Mouse (Mus musculus) neural tube, embryonic 11.5 days (tissue): ENCODE measurements at regions not wholly inside any gene's neighbourhood (a gene's known extent, or its start where the extent isn't known, plus 50 kb on each side); places are given as distances from the start of the nearest gene placed in this dataset.
A peak's percentile ranks its signal among the peaks of the same experiment; 100 is the strongest.

Experiments
- ATAC-seq: fragments of 200-750 bp; cut with Nextera tagmentation; 2 replicates; pipeline ENCODE4 v1.8.0; 2017; ENCODE audit warnings: moderate number of reproducible peaks, mild to moderate bottlenecking, moderate TSS enrichment, moderate library complexity; ENCODE audit not compliant: insufficient read depth, low FRiP score, low TSS enrichment
- DNase-seq: peaks from one replicate; pipeline ENCODE4 v3.0.0-alpha.2; 2015; ENCODE audit warnings: low spot score
- H3K27ac ChIP-seq: fragments of 300-500 bp; sonication (generic); 2 replicates; pipeline ENCODE4 v1.5.1; 2014; ENCODE audit warnings: low read depth, mild to moderate bottlenecking, low read length
- H3K27me3 ChIP-seq: fragments of 300-500 bp; sonication (generic); 2 replicates; pipeline ENCODE4 v1.6.1; 2014; ENCODE audit warnings: mild to moderate bottlenecking, low read length, mixed read lengths; ENCODE audit not compliant: control insufficient read depth, insufficient read depth
- H3K36me3 ChIP-seq: fragments of 300-500 bp; sonication (generic); 2 replicates; pipeline ENCODE4 v1.6.1; 2014; ENCODE audit warnings: mild to moderate bottlenecking, low read length, moderate library complexity, mixed read lengths; ENCODE audit not compliant: control insufficient read depth, insufficient read depth
- H3K4me1 ChIP-seq: fragments of 300-500 bp; sonication (generic); 2 replicates; pipeline ENCODE4 v1.6.1; 2014; ENCODE audit warnings: low read length, mixed read lengths; ENCODE audit not compliant: control insufficient read depth, insufficient read depth
- H3K4me2 ChIP-seq: fragments of 300-500 bp; sonication (generic); 2 replicates; pipeline ENCODE4 v1.6.1; 2014; ENCODE audit warnings: low read depth, mild to moderate bottlenecking, moderate library complexity
- H3K4me3 ChIP-seq: fragments of 300-500 bp; sonication (generic); 2 replicates; pipeline ENCODE4 v1.5.1; 2014; ENCODE audit warnings: low read depth, low read length
- H3K9ac ChIP-seq: fragments of 300-500 bp; sonication (generic); 2 replicates; pipeline ENCODE4 v1.6.1; 2014; ENCODE audit warnings: mild to moderate bottlenecking, low read length
- H3K9me3 ChIP-seq: fragments of 300-500 bp; sonication (generic); 2 replicates; pipeline ENCODE4 v1.6.1; 2016; ENCODE audit warnings: low read length; ENCODE audit not compliant: control insufficient read depth
- WGBS: fragments of 180-500 bp; shearing (Covaris S2); extraction: QIAGEN DNeasy Blood & Tissue Kit; methylation state at CpG from one replicate; pipeline ENCODE4 v1.1.7; 2014; 5-methylcytosine and 5-hydroxymethylcytosine counted together

DNA sequence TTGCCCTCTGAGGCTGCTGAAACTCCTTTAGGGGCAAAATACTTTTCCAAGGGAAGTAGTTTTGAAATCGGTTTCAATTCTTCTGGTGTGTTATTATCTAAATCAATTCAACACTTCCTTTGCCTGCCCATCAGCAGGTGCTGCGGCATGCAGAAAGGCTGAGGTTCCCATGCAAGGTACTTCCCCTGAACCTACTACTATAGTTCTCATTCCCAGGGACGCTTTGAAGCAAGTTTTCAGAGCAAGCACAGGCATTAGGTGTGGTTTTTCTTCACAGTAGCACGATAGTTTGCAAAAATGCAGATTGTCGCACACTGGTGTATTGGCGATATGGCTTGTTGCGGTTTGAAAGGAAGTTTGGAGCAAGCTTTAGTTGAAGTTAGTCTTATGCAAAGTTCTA is 183.5 kb upstream of the Erbb4 start:
- Histone ChIP-seq H3K36me3 (no peaks in the 10 kb centered on the region), H3K4me1 (no peaks in the 10 kb centered on the region), H3K4me3 (no peak overlapping the region), H3K27me3 (no peaks in the 10 kb centered on the region), H3K4me2 (no peak overlapping the region), H3K9ac (no peak overlapping the region), H3K9me3 (no peaks in the 10 kb centered on the region), H3K27ac (no peak overlapping the region)
- 88% methylated on average over 7 of the region's 7 CpGs for WGBS
- ATAC-seq (no peak), DNase-seq (no peak)

DNA sequence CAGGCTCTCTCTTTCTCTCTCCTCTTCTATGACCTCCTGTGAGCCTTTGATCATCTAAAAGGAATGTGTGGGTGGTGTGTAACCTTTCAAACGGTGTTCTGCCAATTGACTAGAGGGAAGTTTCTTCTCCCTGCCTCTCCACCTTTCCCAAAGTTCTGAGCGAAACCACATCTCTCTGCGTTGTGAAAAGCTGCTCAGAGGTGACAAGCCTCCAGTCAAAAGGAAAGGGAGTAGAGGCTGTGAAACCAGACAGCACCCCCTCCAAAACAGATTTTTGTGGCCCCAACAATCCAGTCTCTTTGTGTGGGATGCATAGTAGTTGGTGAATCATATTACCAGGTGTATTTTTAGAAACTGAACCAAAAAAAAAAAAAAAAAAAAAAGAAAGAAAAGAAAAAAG is 178.5 kb upstream of the Erbb4 start:
- ATAC-seq (no peak), DNase-seq (no peak)
- Histone ChIP-seq H3K9ac (no peak overlapping the region), H3K9me3 (no peaks in the 10 kb centered on the region), H3K27me3 (no peaks in the 10 kb centered on the region), H3K4me2 (no peak overlapping the region), H3K4me1 (no peaks in the 10 kb centered on the region), H3K4me3 (no peak overlapping the region), H3K27ac (no peak overlapping the region), H3K36me3 (no peaks in the 10 kb centered on the region)
- WGBS: 50% methylated on average over 3 of the region's 3 CpGs

DNA sequence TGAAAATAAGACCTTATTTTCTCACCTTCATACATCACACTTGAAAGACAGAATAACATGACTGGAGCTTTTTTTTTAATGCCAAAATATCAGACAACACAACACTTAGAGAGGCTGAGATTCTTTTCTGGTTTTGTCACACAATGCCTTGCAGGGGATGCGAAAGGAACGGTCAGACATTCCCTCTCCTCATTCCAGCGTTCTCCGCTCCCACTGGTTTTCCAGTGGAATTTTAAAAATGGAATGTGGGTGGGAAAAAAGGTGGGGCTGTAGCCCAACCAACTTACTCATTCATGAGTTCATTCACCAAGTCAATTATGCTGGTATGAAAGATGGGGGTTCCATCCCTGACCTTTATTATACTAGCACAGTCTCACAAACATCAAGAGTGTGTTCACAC is 169.6 kb upstream of the Erbb4 start:
- ATAC-seq (no peak), DNase-seq (no peak)
- Histone ChIP-seq H3K27ac (no peak overlapping the region), H3K9me3 (no peaks in the 10 kb centered on the region), H3K36me3 (no peaks in the 10 kb centered on the region), H3K4me2 (no peak overlapping the region), H3K4me1 (no peaks in the 10 kb centered on the region), H3K9ac (no peak overlapping the region), H3K4me3 (no peak overlapping the region), H3K27me3 (no peaks in the 10 kb centered on the region)
- WGBS: 88% methylated on average over 4 of the region's 4 CpGs

DNA sequence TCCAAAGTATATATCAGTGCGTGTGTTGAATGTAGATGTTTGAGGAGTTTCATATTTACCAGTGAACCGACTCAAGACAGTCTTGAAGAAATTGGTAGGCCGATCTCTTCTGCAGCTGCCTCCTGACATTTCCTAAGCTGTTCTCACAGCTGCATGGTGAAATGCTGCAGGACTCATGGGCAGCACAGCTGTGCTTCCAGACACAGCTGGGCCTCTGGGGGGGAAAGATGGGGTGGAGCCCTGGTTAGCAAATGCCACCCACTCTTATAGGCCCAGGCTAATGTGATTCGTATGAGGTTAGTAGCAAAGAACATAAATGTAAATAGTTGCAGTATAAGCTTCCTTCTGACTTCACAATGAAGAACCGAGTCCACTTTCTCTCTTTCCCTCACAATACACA is 139.8 kb upstream of the Erbb4 start:
- ATAC-seq (no peak), DNase-seq (no peak)
- H3K4me3 ChIP-seq: no peak overlapping the region
- no peak overlapping the region for H3K27ac ChIP-seq
- H3K27me3 ChIP-seq: no peaks in the 10 kb centered on the region
- H3K4me1 ChIP-seq: no peaks in the 10 kb centered on the region
- H3K4me2 ChIP-seq: no peak overlapping the region
- H3K36me3 ChIP-seq: no peaks in the 10 kb centered on the region
- no peaks in the 10 kb centered on the region for H3K9me3 ChIP-seq
- no peak overlapping the region for H3K9ac ChIP-seq
- WGBS: 83% methylated on average over 5 of the region's 5 CpGs

DNA sequence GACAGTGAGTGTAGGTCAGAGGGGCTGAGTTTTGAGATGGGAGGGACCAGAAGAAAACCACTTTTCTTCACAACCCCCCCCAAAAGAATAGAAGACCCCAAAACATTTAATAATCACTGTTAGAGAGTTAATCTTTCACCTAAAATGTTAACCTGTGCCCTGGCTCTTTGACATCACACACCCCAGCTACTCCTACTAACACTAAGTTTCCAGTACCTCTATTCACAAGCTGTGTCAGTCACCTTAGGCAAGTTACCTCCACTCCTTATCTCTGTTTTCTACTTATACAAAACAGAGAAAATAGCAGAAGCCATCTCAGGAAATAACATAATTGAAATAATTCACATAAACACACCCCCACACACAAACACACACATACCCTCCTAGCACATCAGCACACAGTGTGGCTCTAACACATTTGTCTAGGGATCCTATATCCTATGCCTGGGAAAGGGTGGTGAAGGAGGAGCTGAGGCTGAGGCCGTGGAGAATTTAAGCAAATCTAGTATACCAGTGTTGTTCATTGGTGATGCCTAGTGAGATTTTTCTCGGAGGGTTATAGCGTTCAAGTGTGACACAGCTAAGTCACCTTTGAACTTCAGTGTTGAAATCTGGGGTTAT is 134.5 kb upstream of the Erbb4 start:
- Histone ChIP-seq H3K9ac (peak overlapping the region; percentile 47), H3K27ac (no peak overlapping the region), H3K4me2 (peak overlapping the region; percentile 36; the same call in 1 of the 2 replicates), H3K9me3 (no peaks in the 10 kb centered on the region), H3K4me1 (no peaks in the 10 kb centered on the region), H3K27me3 (no peaks in the 10 kb centered on the region), H3K36me3 (no peaks in the 10 kb centered on the region), H3K4me3 (no peak overlapping the region)
- peak; percentile 31; the same call in 1 of the 2 replicates for ATAC-seq
- 84% methylated on average over 3 of the region's 3 CpGs for WGBS
- DNase-seq: no peak

DNA sequence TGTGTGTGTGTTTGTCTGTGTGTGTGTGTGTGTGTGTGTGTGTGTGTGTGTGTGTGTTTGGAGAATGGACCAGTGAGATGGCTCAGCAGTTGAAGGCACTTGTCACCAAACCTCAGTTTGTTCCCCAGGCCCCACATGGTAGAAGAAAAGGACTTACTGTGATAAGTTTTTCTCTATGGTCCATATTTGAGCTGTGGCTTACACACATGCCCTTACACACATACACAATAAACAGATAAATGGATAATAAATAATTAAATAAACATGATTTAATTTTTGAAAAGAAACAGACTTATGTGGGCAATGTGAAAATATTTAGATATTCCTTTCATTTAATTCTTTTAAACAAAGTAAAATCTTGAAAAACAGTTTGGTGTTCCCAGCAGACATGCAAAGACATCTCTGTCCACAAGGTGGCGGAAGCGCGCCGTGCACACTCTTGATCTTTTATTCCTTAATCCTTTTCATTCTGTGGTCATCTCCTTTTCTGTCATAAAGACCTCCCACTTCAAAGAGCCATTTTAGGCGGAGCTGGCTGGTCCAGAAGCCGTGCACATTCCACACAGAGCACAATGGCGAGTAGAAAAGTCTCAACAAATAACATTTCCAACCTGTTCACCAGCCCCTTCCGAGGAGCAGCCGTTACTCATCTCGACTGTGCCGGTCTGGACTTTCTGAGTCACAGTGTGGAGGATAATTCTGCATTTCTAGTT is 133.8 kb upstream of the Erbb4 start:
- ATAC-seq: peak; percentile 78
- Histone ChIP-seq H3K4me1 (no peaks in the 10 kb centered on the region), H3K27ac (no peak overlapping the region), H3K36me3 (no peaks in the 10 kb centered on the region), H3K4me3 (no peak overlapping the region), H3K9me3 (no peaks in the 10 kb centered on the region), H3K27me3 (no peaks in the 10 kb centered on the region), H3K4me2 (peak overlapping the region; percentile 36; the same call in 1 of the 2 replicates), H3K9ac (peak overlapping the region; percentile 47)
- peak; percentile 72 for DNase-seq
- WGBS: 25% methylated on average over 11 of the region's 11 CpGs

DNA sequence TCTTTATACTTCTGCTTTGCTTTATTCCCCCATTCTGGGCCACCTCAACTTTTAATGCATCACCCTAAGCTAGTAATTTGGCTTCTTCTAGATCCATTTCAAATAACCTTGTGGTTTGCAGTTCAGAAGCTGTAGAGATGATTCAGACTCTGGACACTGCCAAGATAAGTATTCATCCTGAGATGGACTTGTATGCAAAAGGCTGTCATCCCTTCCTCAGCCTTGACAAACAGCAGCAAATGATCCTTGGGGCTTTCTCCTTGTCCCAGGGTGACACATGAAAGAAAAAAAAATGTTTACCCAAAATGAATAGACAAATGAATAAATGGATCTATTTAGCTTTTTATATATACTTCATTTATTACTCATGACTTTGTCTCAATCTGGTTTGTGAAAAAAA is 120.0 kb upstream of the Erbb4 start:
- H3K9ac ChIP-seq: no peak overlapping the region
- no peaks in the 10 kb centered on the region for H3K4me1 ChIP-seq
- no peak overlapping the region for H3K4me3 ChIP-seq
- ATAC-seq (no peak), DNase-seq (no peak)
- no peak overlapping the region for H3K4me2 ChIP-seq
- no peaks in the 10 kb centered on the region for H3K9me3 ChIP-seq
- H3K27ac ChIP-seq: no peak overlapping the region
- H3K36me3 ChIP-seq: no peaks in the 10 kb centered on the region
- no peaks in the 10 kb centered on the region for H3K27me3 ChIP-seq

DNA sequence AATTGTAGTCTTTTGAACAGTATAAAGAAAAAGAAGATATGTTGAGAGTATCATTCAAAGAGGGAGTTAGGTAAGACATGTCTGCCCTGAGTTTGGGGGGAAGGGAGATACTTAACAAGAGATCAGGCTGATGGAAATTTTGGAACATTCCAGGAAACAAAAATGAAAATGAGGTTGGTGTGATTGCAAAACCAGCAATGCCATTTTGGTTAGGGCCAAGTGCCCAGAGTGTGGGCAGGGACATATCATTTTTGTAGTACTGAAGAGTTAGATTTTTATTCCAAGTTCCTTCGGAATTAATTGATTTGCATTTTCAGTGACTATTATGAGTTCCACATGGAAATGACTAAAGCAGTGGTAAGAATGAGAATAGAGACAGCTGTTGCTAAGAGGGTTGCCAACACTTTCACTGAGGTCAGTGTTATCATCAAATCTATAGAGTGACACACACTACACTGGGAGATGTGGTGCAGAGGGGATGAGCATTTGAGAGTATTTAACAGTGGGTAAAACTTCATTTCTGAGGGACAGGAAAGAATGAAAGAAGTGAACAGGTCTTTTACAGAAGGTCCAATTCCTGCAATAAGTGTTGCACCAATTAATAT is 105.1 kb upstream of the Erbb4 start:
- H3K9me3 ChIP-seq: no peaks in the 10 kb centered on the region
- 91% methylated on average over 1 of the region's 1 CpGs for WGBS
- ATAC-seq (no peak), DNase-seq (no peak)
- H3K9ac ChIP-seq: no peak overlapping the region
- H3K4me3 ChIP-seq: no peak overlapping the region
- H3K36me3 ChIP-seq: no peaks in the 10 kb centered on the region
- H3K27ac ChIP-seq: no peak overlapping the region
- H3K4me2 ChIP-seq: no peak overlapping the region
- H3K4me1 ChIP-seq: no peaks in the 10 kb centered on the region
- H3K27me3 ChIP-seq: no peaks in the 10 kb centered on the region

DNA sequence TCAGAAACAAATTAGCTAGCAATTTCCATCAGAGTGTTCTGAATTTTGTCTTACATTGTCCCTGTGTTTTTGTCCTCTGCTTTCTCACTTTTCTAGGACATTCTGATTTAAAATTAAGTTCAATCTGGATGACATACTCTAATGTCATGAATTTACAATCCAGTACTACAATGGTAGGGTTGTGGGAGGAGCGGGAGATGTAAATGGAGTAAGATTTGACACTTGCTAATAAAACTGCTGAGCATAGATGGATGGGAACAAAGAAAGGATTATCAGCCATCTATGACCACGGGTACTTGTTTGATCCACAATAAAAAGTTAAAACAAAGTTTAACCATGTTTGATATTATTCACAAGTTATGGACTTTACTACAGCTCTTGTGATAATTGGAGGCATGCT is 94.9 kb upstream of the Erbb4 start:
- Histone ChIP-seq H3K4me1 (no peaks in the 10 kb centered on the region), H3K4me2 (no peak overlapping the region), H3K36me3 (no peaks in the 10 kb centered on the region), H3K9ac (no peak overlapping the region), H3K27me3 (no peaks in the 10 kb centered on the region), H3K9me3 (no peaks in the 10 kb centered on the region), H3K4me3 (no peak overlapping the region), H3K27ac (no peak overlapping the region)
- 85% methylated on average over 2 of the region's 2 CpGs for WGBS
- ATAC-seq: no peak
- no peak for DNase-seq
